Mouse (Mus musculus) layer of hippocampus, adult 9-10 months (tissue): ENCODE measurements around the gene Fgd2.
"Not testable (repeated sequence)": the region's sequence is repeated elsewhere in the genome, so short reads cannot be mapped to it uniquely, and the experiment has no call there.

Source experiments
- DNase-seq: peaks from one replicate; pipeline ENCODE4 v3.0.0; 2022; ENCODE audit warnings: low spot score

The Fgd2 gene

DNA sequence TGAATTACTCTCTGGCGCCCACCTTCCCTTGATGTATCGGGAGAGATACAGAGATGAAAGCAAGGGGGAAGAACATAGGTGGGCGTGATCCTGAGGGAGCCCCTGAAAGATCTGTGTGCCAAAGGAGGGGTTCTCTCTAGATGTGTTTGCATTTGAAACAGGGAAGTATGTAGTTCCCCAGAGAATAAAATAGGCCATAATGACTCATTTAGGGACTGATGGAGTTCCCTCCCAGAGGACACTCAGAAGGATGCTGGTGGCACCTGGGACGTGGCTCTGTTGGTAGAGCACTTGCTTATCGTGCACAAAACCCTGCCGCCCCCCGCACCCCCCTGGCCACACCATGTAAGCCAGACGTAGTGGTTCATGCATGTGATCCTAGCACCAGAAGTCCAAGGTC, 2.4 kb downstream of the Fgd2 start:
- DNase-seq: no peak

DNA sequence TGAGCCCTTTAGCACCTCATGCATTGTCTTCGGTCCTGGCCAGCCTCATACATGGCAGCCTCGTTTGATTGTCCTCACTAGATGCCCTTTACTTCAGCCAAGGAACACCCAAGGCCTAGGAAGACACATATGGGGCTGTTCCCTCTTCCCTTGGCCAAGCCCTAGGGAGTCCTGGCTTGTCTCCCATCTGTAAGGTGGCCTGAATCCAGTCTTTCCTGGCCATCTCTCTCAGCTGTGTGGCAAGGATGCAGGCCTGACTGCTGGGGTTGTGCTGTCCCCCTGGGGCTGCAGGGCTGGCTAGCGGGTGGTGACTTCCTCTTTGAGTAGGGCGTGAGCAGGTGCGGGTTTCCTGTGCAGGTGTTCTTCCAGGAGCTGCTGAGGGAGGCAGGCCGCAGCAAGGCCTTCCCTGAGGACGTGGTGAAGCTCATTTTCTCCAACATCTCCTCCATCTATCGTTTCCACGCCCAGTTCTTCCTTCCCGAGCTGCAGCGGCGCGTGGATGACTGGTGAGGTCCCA, 4.4 kb downstream of the Fgd2 start:
- DNase-seq: no peak

DNA sequence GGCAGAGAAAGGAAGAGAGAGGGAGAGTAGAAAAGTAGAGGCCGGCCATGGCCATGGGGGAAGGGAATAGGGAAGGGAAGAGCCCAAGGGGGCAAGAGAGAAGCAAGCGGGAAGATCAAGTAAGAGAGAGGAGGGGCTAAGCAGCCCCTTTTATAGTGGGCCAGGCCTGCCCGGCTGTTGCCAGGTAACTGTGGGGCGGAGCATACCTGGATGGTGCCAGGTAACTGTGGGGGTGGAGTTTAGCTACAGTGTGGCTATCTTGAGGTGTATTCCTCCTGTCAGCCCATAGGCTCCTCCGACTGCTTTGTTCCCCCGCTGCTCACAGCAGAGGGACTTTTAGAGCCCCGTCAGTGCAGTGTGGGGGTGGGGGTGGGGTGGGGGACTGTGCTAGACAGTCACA, 8.0 kb downstream of the Fgd2 start:
- no peak for DNase-seq

DNA sequence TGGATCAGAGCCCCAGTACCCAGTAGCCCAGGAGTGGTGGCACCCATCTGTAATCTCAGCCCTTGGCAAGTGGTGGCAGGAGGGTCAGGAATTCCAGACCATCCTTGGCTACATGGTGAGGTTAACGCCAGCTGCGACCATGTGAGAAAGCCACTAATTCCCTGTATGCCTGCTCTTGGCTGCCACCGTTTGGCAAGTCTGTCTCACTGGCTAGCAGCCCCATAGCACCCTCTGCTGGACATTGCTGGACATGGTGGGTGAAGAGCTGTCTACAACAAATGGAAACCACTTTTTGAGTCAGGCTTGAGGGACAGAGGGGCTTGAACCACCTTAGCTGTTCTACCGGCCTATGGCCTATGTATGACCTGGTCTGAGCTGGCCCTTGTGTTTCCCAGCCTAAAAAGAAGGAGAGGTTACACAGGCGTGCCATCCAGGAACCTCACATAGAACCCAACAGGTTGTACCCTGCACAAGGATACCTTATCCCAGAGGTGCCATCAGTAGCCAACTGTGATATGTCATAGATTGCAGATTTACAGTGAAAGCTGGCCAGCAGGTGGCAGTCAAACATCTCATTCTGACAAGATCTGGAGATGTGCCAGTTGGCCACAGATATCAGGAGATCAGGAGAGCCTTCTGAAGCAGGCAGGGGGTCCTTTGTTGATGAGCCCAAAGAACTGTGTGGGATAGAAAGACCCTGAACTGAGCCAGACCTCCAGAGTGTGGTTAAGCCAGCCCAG, 10.4 kb downstream of the Fgd2 start:
- peak; percentile 95 for DNase-seq

DNA sequence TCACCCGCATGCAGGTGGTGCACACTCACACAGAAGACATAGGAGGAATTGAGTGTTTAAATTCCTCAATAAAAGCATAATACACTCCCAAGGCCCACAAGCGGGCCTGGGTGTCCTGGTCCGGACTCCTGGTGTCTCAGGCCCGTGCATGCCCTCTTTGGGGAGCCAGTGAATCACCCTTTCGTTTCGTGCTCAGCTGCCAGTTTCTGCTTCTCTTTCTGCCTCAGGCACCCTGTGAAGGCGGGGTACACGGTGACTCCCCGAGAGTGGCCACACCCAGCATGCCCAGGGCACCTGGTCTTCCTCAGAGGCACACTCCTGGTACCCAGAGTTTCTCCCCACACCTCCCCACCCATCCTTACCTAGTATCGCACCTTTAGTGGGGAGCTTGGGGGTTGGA, 15.2 kb downstream of the Fgd2 start:
- no peak for DNase-seq

DNA sequence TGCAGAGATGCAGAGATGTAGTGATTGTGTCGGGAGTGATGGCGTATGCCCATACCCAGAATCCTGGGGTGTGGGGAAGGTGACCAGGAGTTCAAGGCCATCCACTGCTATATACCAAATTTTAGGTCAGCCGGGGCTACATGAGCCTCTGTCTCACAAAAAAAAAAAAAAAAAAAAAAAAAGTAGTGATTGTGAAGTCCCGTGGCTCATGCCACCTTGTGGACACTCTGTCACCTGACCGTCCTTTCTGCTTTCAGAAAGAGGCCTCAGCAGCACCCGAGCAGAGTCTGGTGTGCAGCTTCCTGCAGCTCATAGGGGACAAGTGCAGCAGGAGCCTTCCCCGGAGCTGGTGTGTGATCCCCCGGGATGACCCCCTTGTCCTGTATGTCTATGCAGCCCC, 17.3 kb downstream of the Fgd2 start:
- DNase-seq: no peak

DNA sequence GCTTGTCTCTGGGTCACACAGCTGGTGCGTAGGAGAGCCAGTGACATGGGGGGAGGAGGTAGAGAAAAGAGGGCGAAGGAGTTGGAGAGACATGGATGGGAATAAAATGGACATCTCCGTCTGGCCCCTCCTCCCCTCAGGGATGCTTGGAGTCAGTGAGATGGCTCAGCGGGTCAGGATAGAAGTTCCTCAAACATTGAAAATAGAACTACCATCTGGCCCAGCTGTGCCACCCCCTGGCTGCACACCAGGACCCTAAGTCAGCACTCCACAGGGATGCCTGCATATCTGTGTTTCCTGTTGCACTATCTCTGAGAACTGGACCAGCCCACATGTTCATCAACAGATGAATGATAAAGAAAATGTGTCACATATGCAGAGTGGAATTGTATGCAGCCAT, 19.5 kb downstream of the Fgd2 start:
- no peak for DNase-seq

DNA sequence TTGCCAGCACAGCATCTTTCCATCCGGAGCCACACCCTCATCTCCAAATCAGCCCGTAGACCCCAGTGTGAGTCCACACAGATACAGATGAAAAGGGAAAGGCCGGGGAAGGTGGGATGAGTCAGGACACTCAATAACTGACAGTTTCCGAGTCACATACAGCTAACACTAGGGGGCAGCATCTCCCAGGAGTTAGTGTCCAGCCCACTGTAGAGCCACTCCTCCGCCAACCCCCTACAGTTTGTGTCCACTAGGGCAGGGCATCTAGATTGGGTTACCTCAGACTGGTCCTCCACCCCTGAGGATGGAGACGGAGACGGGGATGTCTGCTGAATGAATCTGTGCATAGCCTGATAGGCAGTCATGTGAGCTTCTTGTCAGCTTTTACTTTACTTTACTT, 20.8 kb downstream of the Fgd2 start:
- DNase-seq: no peak

DNA sequence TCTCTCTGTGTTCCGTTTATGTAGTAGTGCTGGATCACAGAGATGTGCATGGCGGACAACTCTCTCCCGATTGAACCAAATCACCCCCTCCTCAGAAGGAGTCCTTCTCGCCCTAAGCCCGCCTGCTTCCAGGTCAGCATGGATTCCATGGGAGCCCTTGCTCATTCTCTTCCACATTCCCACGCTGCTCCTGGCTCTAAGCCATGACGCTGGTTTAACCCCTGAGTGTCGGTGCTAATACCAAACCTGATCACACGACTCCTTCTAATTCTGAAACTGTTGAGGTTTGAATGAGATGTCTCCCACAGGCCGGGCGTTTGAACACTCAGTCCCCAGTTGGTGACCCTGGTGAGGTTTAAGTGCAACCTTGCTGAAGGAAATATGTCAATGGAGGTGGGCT, 21.7 kb downstream of the Fgd2 start:
- DNase-seq: no peak

DNA sequence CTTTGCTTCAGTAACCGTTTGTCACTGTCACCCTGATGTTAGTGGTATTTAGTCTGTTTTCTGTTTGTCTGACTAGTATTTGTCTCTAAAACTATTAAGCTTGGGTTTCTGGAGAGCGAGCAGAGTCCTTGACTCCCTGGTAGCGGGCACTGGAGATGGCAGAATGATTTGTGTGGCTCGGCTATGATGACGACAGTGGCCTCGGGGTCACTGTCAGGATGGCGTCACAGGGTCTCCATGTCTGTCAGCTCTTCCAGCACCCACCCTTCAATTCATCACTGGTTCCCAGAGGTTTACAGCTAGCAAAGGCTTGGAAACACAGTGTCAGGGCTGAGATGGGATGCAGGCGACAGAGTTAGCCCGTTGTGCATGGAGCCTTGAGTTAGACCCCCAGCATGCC, 23.2 kb downstream of the Fgd2 start:
- no peak for DNase-seq

DNA sequence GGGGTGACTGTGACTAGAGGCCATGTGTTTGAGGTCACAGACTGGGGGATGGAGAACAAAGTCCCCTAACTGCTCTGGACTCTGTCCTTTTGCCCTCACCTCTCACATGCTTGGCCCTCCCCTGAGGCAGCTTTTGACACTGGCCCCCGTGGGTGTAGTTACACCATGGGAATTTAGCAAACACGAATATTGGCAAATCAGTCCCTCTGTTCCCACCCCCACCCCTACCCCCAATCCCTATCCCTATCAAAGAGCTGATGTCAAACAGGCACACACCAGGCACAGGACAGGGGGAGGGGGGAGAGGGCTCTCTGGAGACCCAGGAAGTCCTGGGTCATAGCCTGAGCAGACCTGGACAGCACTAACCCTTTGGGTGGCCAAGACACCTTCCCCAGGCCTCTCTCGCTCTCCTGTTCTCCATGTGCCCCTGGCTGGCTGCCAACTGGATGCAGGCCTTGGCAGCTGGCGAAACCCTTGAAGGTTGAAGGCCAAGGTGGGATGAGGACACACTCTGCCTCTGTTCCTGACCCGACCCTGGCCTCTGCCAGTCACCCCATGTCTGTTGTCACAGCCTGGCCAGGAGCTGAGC, 24.2 kb downstream of the Fgd2 start:
- no peak for DNase-seq

DNA sequence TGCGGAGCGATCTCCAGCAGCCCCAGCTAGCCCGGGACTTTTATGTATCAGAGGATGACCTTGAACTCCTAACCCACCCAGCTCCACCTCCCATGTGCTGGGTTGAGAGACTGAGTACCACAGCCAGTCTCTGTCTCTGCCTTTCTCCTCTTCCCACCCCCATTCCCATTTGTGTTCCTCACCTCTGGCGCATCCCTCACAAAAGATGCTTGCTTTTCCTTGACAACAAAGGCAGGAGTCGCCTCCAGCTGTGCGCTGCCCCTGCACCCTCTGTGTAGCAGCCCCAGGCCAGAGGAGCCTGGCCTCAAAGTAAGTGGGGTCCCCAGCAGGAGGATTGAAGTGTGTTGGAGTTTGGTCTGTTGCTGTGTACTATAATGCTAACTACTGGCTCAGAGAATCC, 25.0 kb downstream of the Fgd2 start:
- DNase-seq: no peak

DNA sequence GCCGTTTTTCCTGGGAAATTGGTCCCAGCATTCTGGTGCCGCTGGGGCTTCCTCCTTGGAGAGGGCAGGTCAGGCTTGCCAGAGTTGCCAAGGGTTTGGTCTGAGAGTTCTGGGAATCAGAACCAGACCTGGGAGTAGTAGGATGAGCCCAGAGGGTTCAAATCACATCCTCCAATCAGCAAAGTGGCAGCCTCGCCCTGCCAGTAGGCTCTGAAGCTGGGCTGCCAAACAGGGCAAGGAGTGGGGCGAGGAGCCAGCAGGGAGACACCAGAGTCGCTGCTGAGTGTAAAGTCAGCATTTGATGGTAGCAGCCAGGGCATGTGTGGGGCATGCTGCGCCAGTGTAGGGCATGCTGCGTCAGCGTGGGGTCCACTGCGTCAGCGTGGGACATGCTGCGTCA, 28.3 kb downstream of the Fgd2 start:
- DNase-seq: no peak

DNA sequence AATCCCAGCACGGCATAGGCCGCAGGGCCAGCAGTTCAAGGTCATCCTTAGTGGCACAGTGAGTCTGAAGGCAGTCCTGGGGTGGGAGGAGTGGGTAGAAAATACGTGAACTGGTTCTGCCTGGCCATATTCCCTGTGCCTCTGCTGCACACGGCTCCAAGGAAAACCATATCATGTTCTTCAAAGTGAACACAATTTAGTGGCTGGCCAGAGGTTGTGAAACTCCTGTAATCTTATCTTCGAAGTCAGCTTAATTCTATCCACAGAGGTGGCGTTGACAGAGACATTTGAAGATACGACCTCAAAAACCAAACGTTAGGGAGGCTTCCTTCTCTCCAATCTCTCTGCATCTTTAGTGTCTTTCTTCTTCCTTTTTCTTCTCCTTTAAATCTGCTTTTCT, 30.6 kb downstream of the Fgd2 start:
- no peak for DNase-seq

DNA sequence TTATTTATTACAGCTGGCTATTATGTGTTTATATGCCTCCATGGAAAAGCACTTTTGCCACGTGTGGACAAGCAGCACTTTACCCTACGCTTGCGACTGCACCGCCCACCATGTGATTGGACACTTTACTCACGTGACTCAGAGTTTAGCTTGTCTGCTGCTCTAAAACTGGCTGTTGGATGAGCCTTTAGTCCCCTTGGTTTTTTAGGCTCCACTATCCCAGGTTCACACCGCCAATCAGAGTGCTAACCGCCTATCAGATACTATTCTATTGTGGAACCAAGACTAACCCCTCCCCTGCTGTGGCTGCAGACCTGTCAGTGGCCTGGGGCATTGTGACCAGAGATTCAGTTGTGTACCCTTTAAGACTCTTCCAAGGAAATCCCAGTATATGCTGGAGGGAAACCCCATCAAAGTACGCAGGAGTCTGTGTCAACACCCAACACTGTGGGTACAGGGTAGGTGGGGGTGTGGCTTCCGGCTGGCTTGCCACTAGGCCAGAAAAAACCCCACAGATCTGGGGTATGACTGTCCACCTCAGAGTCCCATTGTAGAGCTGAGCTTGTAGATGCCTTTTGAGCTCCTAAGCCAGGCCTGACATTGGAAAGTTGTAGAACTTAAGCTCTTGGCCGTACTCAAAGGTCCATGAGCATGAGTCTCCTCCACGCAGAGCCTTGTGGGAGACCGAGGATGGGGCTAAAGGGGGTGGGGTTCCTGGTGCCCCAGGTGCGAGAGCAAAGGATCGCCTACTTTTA, 32.8 kb downstream of the Fgd2 start:
- DNase-seq: no peak

DNA sequence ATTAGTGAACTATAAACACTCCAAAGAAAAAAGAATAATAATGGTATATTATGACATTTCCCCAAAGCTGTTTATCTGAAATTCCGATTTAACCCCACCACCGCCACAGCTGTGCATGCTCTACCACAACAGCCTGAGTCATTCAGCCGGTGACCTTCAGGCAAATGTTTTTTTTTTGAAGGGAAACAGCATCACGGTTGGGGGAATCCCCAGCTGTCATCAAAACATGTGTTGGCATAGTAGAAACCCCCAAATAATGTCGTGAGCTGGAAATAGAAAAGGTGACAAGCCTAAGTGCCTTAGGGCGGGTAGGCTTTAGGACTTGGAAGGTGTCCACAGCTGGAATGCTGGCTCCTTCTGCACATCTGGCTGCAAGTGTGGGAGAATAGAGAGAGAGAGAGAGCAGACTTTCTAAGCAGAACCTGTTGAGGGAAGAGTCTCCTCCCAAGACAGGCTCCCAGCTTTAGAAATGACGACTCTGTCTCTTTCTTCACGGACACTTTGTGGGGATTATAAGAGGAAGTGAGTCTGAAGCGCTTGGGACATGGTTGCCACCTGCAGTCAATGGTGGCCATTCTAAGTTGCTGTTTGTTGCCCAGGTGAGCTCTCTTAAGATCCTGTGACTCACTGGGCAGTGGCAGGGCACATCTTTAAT, 33.5 kb downstream of the Fgd2 start:
- no peak for DNase-seq

DNA sequence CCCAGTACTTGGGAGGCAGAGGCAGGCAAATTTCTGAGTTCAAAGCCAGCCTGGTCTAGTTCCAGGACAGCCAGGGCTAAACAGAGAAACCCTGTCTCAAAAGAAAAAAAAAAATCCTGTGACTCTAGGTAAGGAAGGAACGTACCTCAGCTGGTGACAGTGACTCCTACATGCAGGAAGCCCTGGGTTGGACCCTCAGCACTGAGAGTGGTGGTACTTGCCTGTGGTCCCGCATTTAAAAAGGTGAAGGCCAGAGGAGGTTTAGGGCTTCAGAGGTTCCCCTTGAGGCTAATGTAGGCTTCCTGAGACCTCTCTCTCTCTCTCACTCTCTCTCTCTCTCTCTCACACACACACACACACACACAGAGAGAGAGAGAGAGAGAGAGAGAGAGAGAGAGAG, 34.0 kb downstream of the Fgd2 start:
- not testable (repeated sequence) for DNase-seq

DNA sequence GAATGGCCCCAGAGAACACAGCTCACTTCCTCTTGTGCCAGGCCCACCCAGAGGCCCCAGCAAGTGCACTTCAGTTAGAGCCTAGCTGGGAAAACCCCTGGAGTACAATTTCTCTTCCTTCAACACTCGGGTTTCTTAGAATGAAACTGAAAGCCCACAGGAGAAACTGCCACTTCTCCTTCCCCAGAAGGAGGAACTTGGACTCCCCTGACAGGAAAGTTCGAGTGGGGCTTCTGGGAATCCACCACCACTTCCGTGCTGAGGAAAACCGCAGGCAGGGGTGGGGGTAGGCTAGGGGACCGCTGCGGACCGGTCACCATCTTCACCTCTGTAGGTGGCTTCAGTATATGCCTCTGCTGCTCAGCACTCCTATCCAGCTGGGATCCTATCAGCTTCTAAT, 34.7 kb downstream of the Fgd2 start:
- no peak for DNase-seq

DNA sequence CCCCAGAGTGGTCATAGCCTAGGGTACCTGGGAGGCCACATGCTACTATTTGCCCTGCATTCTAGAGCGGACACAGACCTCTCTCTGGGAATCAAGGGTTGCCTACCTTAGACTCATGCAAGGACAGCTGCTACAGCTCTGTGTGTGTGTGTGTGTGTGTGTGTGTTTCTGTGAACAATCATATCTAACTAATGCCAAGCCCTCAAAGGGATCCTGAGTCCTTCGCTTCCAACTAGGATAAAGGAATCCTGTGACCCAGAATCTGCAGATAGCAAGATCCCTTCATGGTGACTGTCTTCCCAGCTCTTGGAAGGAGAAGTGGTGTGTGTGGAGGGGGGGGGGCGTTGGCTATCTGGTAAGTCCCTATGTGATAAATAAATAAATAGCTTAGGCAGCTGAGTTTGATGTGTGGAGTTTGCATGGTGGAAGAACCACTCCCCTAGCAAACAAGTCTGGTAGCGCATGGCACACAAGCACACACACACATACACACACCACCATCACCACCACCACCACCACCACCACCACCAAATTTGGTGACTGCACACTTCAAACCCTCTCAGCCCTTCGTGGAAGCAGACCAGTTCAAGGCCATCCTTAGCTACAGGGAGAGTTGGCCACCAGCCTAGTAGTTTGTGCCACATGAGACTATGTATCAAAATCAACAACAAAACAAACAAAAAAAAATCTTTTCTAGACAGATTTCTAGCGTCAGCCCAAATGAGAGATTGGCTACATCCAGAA, 35.5 kb downstream of the Fgd2 start:
- no peak for DNase-seq

DNA sequence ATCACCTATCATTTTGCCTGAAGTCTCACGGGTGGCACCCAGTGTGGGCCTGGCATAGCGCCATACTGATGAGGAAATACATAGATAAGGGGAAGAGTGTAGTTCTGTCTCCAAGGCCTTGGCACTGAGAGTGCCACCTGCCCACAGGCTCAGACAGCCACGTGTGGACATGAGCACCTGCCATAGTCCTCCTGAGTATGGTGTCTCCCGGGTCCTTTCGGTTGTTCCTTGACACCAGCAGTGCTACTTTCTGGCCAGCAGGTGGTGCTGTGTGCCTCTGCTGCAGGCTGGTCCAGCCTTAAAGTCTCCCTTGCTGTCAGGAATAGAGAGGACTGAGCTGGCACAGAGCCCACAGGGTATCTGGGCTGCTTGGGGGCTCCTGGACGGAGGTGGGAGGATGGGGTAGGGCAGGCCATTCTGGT, 36.1 kb downstream of the Fgd2 start:
- peak; percentile 33 for DNase-seq

DNA sequence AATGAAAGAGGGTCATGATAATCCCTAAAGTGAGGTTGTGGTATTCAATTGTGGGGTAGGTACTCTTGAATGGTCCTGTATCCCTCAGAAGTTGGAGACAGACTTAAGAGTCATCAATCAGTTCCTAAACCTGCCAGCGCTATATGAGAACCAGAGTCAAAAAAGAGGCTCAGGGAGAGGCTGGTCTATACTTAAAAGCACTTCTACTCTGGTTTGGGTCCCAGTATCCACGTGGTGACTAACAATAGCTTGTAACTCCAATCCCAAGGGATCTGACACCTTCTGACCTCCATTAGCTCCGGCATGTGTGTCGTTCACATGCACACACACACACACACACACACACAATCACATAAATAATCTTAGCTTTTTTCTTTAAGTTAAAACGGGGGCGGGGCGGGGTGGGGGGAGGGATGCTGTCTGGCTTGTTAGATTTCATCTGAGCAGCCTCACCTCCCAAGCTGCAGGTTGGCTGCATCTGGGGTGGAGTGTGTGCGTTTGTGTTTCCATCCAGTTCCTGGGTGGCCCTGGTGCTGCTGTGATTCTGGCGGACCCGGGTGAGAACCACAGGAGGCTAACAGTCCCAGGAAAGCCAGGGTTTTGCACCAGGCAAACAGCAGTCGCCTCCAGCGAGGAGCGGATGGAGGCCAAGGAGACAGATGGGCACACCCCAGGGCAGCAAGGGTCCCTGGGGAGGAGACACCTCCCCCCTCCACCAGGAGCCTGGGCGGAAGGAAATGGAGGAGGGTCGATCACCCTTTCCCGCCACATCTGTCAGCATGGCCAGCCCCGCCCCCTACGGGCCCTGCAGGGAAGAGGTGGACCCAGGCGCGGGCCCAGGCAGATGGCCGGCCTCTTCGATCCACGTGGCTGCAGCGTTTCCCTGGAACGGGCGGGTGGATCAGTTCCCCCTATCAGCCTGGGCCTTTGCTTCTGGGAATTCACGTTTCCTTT, 37.0 kb downstream of the Fgd2 start:
- no peak for DNase-seq
